Mouse (Mus musculus): Measurements from ENCODE around the gene Map4k3. TPM values are rescaled to one million over a fixed set of nuclear protein-coding genes. Genes with fewer than 3 reads are reported as not detected.
"Not testable (repeated sequence)": the region's sequence is repeated elsewhere in the genome, so short reads cannot be mapped to it uniquely, and the experiment has no call there.

Gene Map4k3
- total RNA-seq, 4 experiments from 2014 or later, result 11.9 to 12.7 (median 12.4) TPM

DNA sequence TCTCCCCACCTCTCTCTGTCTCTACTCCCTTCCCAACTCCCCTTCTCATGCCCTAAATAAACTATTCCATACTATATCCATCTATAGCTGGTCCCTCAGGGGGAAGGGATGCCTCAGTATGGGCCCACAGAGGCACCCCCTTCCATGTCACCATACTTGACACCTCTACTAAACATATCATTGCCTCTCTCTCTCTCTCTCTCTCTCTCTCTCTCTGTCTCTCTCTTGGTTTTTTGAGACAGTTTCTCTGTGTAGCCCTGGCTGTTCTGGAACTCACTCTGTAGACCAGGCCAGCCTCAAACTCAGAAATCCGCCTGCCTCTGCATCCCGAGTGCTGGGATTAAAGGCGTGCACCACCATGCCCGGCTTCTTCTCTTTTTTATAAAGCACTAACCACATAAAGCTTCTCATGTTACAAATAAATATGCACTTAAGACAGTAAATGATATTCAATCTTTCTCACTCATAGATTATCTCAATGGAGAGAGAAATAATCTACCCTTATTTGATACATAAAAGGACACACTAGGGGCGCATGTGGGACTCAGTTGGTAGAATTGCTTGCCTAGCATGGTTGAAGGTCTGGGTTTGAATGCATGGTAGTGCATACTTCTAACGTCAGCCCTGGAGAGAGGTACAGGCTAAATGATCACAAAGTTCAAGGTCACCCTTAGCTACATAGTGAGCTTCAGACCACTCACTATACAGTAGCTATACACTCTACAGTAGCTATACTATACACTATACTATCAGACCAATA lies 159.3 kb downstream of the Map4k3 start:
- no peak for DNase-seq (ENCODE audit: low spot score in 2 of 2)

DNA sequence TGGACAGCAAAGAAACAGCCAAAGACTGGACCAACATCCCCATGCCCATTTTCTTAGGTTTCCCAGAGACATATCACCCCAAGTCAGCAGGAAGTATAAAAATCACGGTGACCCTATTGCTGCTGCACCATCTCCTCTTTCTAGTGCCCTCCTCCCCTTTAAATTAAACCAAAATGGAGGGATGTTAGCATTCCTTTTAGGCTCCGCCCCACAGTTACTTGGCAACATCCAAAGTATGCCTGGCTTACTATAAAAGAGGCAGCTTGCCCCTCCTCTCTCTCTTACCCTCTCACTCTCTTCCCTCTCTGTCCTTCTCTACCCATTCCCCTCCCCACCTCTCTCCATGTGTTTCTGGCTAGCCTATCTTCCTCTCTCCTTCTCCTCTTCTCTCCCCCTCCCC lies 159.8 kb downstream of the Map4k3 start:
- DNase-seq (ENCODE audit: low spot score in 2 of 2), result no peak

DNA sequence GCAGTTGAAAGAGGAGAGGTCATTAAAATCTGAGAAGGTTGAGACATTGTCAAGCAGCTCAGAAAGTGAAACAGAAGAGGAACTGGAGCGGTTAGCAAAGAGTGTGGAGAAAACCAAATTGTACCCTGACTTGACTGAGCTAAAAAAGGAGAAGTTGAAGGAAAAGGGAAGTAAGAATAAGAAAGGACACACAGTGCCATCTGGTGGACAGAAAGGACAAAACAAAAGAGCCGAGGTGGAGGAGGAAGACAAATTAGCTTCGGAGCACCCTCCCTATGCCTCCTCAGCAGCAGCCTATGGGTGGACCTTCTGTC lies 163.7 kb downstream of the Map4k3 start:
- no peak for DNase-seq (ENCODE audit: low spot score in 2 of 2)

GRCm38 (mm10) chr17:80563762-80564610 lies 164.3 kb downstream of the Map4k3 start:
- not testable (repeated sequence) for DNase-seq (ENCODE audit: low spot score in 2 of 2)

DNA sequence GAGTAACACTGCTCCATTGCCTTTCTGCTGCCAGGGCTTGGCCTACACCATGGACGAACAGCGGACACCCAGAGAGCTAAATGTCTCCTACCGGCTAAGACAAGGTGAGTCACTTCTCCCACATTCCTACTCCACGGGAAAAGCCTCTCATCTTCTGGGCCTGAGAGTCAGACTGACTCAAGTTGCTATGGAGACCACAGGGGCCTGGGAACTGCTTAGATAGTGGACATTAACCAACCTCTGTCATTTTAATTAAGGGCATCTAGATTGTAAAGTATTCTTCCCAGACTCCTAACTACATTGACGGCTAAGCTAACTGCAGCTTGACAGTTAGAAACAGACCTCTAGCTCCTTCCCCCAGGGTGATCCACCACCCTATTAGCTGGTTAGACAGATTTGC lies 165.5 kb downstream of the Map4k3 start:
- no peak for DNase-seq (ENCODE audit: low spot score in 2 of 2)

DNA sequence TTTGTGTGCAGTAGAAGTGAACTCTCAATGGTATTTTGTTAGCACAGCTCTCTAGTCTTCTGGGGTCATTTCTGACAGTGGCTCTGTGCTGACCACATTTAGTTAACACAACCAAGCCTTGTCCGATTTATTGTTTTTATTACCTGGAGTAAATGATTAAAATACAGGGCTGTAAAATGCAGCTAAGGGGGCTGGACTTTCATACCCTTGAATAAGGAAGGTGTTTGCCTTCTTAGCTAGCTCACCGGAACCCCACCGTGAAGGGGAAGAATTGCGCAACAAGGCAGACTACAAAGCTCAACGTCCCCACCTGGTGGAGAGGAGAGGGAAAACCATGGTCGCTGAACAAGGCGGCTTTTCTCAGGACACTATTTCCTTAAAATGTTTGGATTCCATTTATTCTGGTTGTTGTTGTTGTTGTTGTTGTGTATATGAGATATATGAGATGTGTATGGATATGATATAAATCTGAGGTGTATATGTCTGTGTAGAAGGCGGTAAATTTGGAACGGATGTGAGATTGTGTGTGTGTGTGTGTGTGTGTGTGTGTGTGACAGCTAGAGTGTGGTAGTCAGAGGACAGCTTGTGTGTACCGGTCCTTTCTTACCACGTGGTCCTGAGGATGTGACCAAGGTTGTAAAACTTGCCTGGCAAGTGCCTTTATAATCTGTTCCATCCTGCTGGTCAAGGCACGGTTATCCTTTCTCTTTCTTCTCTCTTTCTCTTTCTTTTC lies 167.4 kb downstream of the Map4k3 start:
- peak; percentile 19 to 32 for DNase-seq (ENCODE audit: low spot score in 2 of 2)

DNA sequence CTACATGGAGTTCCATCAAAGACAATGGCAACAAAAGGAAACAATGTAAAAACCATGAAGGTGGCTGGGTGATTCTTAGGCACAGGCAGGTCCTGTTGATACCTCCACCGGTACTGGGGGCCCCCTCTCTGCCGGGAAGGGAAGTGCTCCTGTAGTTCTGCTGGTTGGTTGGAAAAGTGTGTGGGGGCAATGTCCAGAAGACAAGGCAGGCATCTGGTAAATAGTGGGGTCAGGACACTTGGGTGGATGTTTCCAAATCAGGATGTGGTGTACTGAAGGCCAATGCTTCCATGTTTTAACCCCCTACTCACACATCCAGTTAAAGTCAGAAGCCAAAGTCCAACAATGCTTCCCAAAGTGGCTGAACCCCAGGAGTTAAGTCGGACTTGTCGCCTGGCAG lies 168.5 kb downstream of the Map4k3 start:
- no peak for DNase-seq (ENCODE audit: low spot score in 2 of 2)

DNA sequence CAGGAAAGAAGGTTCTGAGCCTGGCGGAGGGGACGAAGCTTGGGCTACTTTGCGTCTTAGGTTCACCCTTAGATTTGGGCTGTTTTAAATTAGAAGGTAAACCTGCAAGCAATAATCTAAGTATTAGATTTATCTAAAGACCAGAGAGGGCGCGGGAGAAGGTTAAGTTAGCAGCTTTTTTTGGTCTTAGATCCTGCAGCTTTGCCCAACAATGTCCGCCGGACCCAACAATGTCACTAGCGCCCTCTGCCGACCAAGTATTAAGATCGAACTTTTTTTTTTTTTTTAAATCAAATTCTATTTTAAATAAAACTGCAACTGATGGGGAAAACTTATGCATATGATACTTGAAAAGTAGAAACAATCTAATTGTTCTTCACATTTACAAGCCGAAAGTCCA lies 169.2 kb downstream of the Map4k3 start:
- peak in 1 of 2 experiments; percentile 9 for DNase-seq (ENCODE audit: low spot score in 2 of 2)

DNA sequence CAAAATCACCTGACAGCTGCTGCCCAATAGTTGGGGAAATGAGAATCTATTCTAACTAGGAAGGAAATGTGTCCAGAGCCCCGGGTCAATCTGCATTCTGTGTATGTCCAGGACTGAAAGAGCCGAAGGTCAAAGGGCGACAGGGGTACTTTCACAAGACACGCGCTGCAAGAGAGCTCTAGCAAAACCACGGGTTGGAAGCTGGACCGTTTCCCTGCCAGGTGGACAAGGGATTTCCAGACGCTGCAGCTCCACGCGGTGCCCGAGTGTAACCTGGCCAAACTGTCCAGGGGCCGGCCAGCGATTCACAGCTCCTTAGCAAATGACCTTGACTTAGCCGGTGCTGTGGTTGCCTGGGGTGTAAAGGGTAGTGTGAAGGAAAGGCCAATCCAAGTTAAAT lies 169.7 kb downstream of the Map4k3 start:
- DNase-seq (ENCODE audit: low spot score in 2 of 2), result no peak

DNA sequence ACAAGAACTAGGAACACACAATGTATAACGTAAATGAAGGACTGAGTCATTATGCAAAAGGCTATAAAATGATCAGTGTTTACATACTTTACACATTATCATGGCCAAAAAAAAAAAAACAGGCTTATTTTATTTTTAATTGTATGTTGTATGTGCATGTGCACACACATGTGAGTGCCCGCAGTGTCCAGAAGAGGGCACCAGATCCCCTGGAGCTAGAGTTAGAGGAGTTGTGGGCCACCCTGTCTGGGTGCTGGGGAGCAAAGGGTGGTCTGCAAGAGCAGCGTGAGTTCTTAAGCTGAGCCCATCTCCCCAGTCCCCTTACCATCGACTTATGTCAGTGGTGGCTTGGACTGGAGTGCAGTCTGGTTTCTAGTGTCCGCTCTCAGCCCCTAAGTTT lies 170.8 kb downstream of the Map4k3 start:
- no peak for DNase-seq (ENCODE audit: low spot score in 2 of 2)

DNA sequence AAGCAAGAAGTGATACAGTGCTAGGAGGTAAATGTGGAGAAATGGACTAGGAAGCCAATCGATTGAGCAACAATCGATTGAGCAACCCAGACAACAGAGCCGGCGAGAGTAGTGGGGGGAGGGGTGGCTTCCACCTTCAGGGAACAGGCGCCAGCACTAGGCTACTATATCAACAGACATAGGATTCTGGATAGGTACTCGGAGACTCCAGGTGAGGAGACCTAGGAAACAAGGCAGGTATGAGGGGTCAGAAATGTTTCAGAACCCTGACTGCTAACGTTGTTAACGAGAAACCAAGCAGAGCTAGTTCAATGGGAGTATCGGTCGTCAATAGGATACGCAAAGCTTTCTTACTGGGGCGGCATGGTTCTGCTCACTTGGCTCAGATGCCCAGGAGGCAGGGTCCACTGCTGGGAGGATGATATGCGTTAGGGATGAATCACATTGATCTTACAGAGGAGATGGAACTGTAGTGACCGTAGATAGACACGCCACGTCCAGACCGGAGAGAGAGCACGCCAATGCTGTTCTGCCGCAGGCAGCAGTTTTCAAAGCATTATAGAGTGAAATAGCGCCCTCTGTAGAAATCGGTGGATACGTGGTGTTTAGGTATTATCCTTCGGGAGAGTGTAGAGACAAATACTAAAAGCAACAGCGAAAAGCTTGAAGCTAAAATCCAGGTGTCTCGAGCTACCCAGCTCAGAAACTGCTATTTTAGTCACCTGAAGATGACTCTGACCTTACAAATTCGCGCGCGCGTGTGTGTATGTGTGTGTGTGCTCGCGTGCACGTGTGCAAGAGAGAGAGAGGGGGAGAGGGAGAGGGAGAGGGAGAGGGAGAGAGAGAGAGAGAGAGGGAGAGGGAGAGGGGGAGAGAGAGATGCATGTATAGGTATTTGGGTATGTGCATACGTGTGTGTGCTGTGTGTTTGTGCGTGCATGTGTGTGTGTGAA lies 174.7 kb downstream of the Map4k3 start:
- peak; percentile 36 to 38 for DNase-seq (ENCODE audit: low spot score in 2 of 2)

DNA sequence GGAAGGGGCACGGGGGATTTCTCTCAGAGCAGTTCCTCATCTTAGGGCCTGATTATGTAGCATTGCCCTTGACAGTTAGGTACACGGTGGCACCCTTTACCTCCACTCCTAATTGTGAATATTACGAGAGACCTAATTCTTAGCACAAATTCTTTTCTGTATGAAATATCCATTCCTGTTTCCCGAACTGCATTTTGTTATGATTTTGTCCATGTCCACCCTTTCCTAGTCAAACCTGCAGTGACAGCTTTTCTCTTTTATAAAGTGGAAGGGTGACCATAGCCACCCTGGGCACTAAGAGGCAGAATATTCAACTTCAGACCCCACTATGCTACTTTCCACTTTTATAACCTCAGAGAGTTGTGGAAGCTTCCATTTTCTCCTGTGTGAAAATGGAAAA lies 175.6 kb downstream of the Map4k3 start:
- no peak for DNase-seq (ENCODE audit: low spot score in 2 of 2)

- DNase-seq (ENCODE audit: low spot score in 2 of 2), result no peak
Observed at GRCm38 (mm10) chr17:80550981-80551380, 177.3 kb downstream of the Map4k3 start.

DNA sequence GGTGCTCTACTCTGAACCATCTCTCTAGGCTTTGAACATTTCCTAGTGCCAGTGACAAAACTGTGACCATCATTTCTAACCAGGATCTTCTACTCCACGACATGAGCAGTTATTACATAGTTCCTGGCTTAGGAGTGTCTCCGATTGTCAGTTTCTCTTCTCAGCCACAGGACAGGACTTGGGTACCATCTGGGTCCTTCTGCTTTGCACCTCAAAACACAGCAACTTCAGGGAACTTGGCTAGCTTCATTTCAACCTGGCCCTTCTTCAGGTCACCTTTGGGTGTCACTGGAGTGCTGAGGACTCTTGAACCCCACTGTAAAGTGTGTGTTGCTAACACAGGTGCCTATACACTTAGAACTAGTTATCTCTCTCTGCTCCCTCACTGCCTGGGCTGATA lies 181.4 kb downstream of the Map4k3 start:
- DNase-seq (ENCODE audit: low spot score in 2 of 2), result no peak

DNA sequence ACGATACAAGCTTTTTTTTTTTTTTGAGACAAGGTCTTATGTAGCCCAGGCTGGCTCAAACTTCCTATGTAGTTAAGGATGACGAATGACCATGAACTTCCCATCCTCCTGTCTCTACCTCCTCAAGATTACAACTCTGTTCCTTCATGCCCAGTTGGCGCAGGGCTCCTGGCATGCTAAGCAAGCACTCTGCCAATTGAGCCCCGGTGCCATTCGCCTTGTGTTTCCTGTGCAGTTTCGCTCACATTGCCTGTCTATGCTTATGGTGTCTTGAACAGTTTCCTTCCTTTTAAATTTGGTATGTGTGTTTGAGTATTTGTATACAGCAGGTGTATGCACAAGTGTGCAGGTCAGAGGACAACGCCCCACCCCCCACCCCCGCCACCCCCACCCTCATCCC lies 182.1 kb downstream of the Map4k3 start:
- DNase-seq (ENCODE audit: low spot score in 2 of 2), result no peak

DNA sequence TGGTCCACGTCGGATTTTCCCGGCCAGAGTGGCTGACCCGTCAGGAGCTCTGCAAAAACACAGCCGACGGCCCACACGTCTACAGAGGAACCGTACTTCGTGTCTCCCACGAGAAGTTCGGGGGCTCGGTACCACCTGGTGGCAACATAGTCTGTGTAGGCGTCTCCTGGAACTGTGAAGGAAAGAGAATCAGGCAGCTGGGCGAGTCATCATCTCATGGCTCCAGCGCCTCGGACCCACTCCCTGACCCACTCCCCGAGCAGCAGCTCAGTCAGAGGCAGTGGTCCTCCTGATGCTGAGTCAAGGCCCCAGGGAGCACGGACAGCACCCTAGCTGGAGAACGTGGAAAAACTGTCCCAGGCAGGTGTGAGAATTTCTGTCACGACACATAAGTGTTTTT lies 184.6 kb downstream of the Map4k3 start:
- DNase-seq (ENCODE audit: low spot score in 2 of 2), result no peak

GRCm38 (mm10) chr17:80537136-80537535 lies 191.1 kb downstream of the Map4k3 start:
- DNase-seq (ENCODE audit: low spot score in 2 of 2), result no peak

GRCm38 (mm10) chr17:80535633-80536032 lies 192.7 kb downstream of the Map4k3 start:
- no peak for DNase-seq (ENCODE audit: low spot score in 2 of 2)

GRCm38 (mm10) chr17:80531351-80531750 lies 196.9 kb downstream of the Map4k3 start:
- DNase-seq (ENCODE audit: low spot score in 2 of 2), result not testable (repeated sequence)

All from gastrocnemius, adult 8-10 months (tissue).